Mouse (Mus musculus): ENCODE data around the gene Rpusd4.

Gene Rpusd4

GRCm38 (mm10) chr9:35286351-35286750 lies 18.7 kb downstream of the Rpusd4 start:
- DNase-seq (ENCODE audit: low read depth, low spot score) = no peak

GRCm38 (mm10) chr9:35289992-35290391 lies 22.3 kb downstream of the Rpusd4 start:
- DNase-seq (ENCODE audit: low read depth, low spot score) = no peak

GRCm38 (mm10) chr9:35290417-35290816 lies 22.8 kb downstream of the Rpusd4 start:
- no peak for DNase-seq (ENCODE audit: low read depth, low spot score)

GRCm38 (mm10) chr9:35290916-35291315 lies 23.3 kb downstream of the Rpusd4 start:
- DNase-seq (ENCODE audit: low read depth, low spot score) = no peak

GRCm38 (mm10) chr9:35293465-35293864 lies 25.8 kb downstream of the Rpusd4 start:
- no peak for DNase-seq (ENCODE audit: low read depth, low spot score)

- DNase-seq (ENCODE audit: low read depth, low spot score) = no peak
Observed at GRCm38 (mm10) chr9:35297791-35298190, 30.1 kb downstream of the Rpusd4 start.

GRCm38 (mm10) chr9:35302172-35302571 lies 34.5 kb downstream of the Rpusd4 start:
- DNase-seq (ENCODE audit: low read depth, low spot score) = no peak

- no peak for DNase-seq (ENCODE audit: low read depth, low spot score)
Observed at GRCm38 (mm10) chr9:35307461-35307860, 39.8 kb downstream of the Rpusd4 start.

GRCm38 (mm10) chr9:35310377-35310776 lies 42.7 kb downstream of the Rpusd4 start:
- no peak for DNase-seq (ENCODE audit: low read depth, low spot score)

- DNase-seq (ENCODE audit: low read depth, low spot score) = no peak
Observed at GRCm38 (mm10) chr9:35312516-35312915, 44.9 kb downstream of the Rpusd4 start.

GRCm38 (mm10) chr9:35313601-35314000 lies 45.9 kb downstream of the Rpusd4 start:
- DNase-seq (ENCODE audit: low read depth, low spot score) = no peak

- DNase-seq (ENCODE audit: low read depth, low spot score) = no peak
Observed at GRCm38 (mm10) chr9:35314254-35314653, 46.6 kb downstream of the Rpusd4 start.

- no peak for DNase-seq (ENCODE audit: low read depth, low spot score)
Observed at GRCm38 (mm10) chr9:35316771-35317211, 49.1 kb downstream of the Rpusd4 start.

GRCm38 (mm10) chr9:35317233-35317980 lies 49.7 kb downstream of the Rpusd4 start:
- no peak for DNase-seq (ENCODE audit: low read depth, low spot score)

GRCm38 (mm10) chr9:35318537-35319172 lies 51.0 kb downstream of the Rpusd4 start:
- no peak for DNase-seq (ENCODE audit: low read depth, low spot score)

- no peak for DNase-seq (ENCODE audit: low read depth, low spot score)
Observed at GRCm38 (mm10) chr9:35320288-35320687, 52.6 kb downstream of the Rpusd4 start.

GRCm38 (mm10) chr9:35323974-35324373 lies 56.3 kb downstream of the Rpusd4 start:
- DNase-seq (ENCODE audit: low read depth, low spot score) = no peak

GRCm38 (mm10) chr9:35324571-35324970 lies 56.9 kb downstream of the Rpusd4 start:
- no peak for DNase-seq (ENCODE audit: low read depth, low spot score)

GRCm38 (mm10) chr9:35326644-35327263 lies 59.1 kb downstream of the Rpusd4 start:
- no peak for DNase-seq (ENCODE audit: low read depth, low spot score)

Data from retina, postnatal 7 days (tissue).